Mouse (Mus musculus) stomach, embryonic 16.5 days (tissue): ENCODE results near the gene Dhx16. TPM values are rescaled to one million over a fixed set of nuclear protein-coding genes. Genes with fewer than 3 reads are reported as not detected.

Experiments used
- ATAC-seq: fragments of 200-750 bp; cut with Nextera tagmentation; 2 replicates; pipeline ENCODE4 v1.8.0; 2017; ENCODE audit warnings: moderate number of reproducible peaks, moderate TSS enrichment; ENCODE audit not compliant: insufficient read depth, low FRiP score
- H3K27ac ChIP-seq: fragments of 300-500 bp; sonication (generic); 2 replicates; pipeline ENCODE4 v1.5.1; 2014; ENCODE audit warnings: low read length
- H3K27me3 ChIP-seq: fragments of 300-500 bp; sonication (generic); 2 replicates; pipeline ENCODE4 v1.6.1; 2014; ENCODE audit warnings: low read length, control low read depth, mixed read lengths; ENCODE audit not compliant: control insufficient read depth, insufficient read depth
- H3K36me3 ChIP-seq: fragments of 300-500 bp; sonication (generic); 2 replicates; pipeline ENCODE4 v1.6.1; 2014; ENCODE audit warnings: low read length; ENCODE audit not compliant: control insufficient read depth, insufficient read depth
- H3K4me1 ChIP-seq: fragments of 300-500 bp; sonication (generic); 2 replicates; pipeline ENCODE4 v1.6.1; 2014; ENCODE audit warnings: low read length, control low read depth, mixed read lengths; ENCODE audit not compliant: control insufficient read depth, insufficient read depth
- H3K4me2 ChIP-seq: fragments of 300-500 bp; sonication (generic); 2 replicates; pipeline ENCODE4 v1.6.1; 2014; ENCODE audit warnings: low read depth, low read length, mixed read lengths
- H3K4me3 ChIP-seq: fragments of 300-500 bp; sonication (generic); replicated peaks from 2 replicates; pipeline ENCODE4 v1.5.1; 2014; ENCODE audit warnings: mild to moderate bottlenecking, low read length
- H3K9ac ChIP-seq: fragments of 300-500 bp; sonication (generic); 2 replicates; pipeline ENCODE4 v1.6.1; 2014; ENCODE audit warnings: low read length
- H3K9me3 ChIP-seq: fragments of 300-500 bp; sonication (generic); replicated peaks from 2 replicates; pipeline ENCODE4 v1.6.1; 2016; ENCODE audit warnings: low read length, control low read depth; ENCODE audit not compliant: control insufficient read depth
- WGBS: fragments of 180-500 bp; shearing (Covaris S2); extraction: QIAGEN DNeasy Blood & Tissue Kit; methylation state at CpG from one replicate; pipeline ENCODE4 v1.1.7; 2014; 5-methylcytosine and 5-hydroxymethylcytosine counted together
- polyA plus RNA-seq: library from polyadenylated mRNA; unstranded; fragments of >200 nt; fragmentation: Nextera tagmentation; extraction: Ambion mirVana; gene quantifications from 2 replicates; pipeline ENCODE4 v1.2.1, GENCODE M21; 2015

Dhx16 gene
- polyA plus RNA-seq, 1 experiment from 2014 or later: 33.8 TPM

- peaks cover 26% of the 10 kb centered on the region for H3K4me1 ChIP-seq
- H3K9ac ChIP-seq: peak within 1 kb of the TSS; percentile 95
- H3K4me2 ChIP-seq: peak within 1 kb of the TSS; percentile 88
- ATAC-seq: peak; percentile 96
- no peaks in the 10 kb centered on the region for H3K27me3 ChIP-seq
- no peaks in the 10 kb centered on the region for H3K9me3 ChIP-seq
- H3K27ac ChIP-seq: peak within 1 kb of the TSS; percentile 99
- under 1% methylated on average over 83 of the region's 83 CpGs for WGBS
- H3K36me3 ChIP-seq: peaks cover 18% of the 10 kb centered on the region; the same call in 1 of the 2 replicates
- peak within 1 kb of the TSS; percentile 82 for H3K4me3 ChIP-seq
These were observed 36.9 kb downstream of the Dhx16 start, which contains the start of the genes Mrps18b and Ppp1r10 for GRCm38 (mm10) chr17:35916297-35917142. Gene Mrps18b, minus strand, starts transcription at chr17:35916389. Gene Ppp1r10, plus strand, starts transcription at chr17:35916434.

DNA sequence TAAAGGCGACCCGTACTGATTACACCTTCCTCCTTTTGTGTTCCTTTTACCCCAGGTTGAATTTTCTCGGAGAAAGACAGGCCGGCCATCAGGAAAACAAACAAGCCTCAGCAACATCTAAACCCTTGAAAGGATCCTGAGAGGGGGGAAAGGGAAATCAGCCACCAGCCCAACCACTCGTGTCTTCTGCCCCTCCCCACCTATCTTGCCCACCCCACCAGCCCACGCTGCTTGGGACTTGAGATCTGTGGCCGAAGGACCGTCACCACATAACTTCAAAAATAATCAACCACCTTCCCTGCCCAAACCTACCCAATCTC, 37.5 kb downstream of the Dhx16 start:
- H3K27ac ChIP-seq: peak overlapping the region; percentile 99
- H3K27me3 ChIP-seq: no peaks in the 10 kb centered on the region
- H3K9me3 ChIP-seq: no peaks in the 10 kb centered on the region
- H3K36me3 ChIP-seq: peaks cover 18% of the 10 kb centered on the region; the same call in 1 of the 2 replicates
- H3K9ac ChIP-seq: peak overlapping the region; percentile 95
- no peak for ATAC-seq
- peak overlapping the region; percentile 87 for H3K4me2 ChIP-seq
- H3K4me3 ChIP-seq: peak overlapping the region; percentile 82
- peaks cover 26% of the 10 kb centered on the region for H3K4me1 ChIP-seq
- WGBS: 0% methylated on average over 8 of the region's 8 CpGs

DNA sequence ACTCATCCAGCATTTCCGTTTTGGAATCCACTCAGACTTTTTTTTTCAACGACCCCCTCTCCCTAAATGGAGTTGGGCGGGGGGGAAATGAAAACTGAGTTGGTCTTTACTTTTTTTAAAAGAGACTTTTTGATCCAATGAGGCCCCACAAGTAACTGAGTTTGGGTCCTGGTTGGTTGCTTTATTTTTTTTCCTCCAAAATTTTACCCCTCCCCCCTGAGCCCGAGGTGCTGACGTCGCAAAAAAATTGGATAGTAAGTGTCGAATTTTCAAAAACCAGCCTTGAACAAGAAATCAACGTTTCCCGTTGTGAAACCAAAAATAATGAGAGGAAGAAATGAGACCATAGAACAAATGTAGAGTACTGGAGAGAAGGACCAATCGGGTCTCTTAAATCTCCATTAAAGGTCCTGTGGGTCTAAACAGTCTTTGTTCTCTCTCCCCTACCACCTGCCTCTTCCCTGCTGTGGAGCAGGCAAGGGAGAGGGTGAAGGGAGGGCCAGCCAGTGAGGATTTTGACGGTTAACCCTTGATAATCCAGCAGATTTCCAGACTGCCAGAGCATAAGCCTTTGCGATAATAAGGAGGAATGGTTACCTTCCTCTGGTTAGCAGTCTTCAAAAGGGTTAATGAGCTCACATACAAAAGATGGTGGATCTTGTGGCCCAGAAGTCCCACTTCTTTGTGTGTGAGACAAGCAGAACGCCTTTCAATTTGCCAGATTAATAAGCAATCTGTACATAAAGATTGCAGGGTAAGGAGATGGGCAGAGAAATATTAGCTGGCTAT, 38.0 kb downstream of the Dhx16 start:
- H3K4me1 ChIP-seq: peaks cover 26% of the 10 kb centered on the region
- H3K4me3 ChIP-seq: peak overlapping the region; percentile 82
- H3K9me3 ChIP-seq: no peaks in the 10 kb centered on the region
- peak overlapping the region; percentile 95 for H3K9ac ChIP-seq
- no peak for ATAC-seq
- no peaks in the 10 kb centered on the region for H3K27me3 ChIP-seq
- H3K4me2 ChIP-seq: peak overlapping the region; percentile 87
- H3K27ac ChIP-seq: peak overlapping the region; percentile 99
- 0% methylated on average over 13 of the region's 13 CpGs for whole genome bisulfite sequencing
- peaks cover 13% of the 10 kb centered on the region; the same call in 1 of the 2 replicates for H3K36me3 ChIP-seq

GRCm38 (mm10) chr17:35918276-35919059, 38.8 kb downstream of the Dhx16 start:
- no peaks in the 10 kb centered on the region for H3K9me3 ChIP-seq

DNA sequence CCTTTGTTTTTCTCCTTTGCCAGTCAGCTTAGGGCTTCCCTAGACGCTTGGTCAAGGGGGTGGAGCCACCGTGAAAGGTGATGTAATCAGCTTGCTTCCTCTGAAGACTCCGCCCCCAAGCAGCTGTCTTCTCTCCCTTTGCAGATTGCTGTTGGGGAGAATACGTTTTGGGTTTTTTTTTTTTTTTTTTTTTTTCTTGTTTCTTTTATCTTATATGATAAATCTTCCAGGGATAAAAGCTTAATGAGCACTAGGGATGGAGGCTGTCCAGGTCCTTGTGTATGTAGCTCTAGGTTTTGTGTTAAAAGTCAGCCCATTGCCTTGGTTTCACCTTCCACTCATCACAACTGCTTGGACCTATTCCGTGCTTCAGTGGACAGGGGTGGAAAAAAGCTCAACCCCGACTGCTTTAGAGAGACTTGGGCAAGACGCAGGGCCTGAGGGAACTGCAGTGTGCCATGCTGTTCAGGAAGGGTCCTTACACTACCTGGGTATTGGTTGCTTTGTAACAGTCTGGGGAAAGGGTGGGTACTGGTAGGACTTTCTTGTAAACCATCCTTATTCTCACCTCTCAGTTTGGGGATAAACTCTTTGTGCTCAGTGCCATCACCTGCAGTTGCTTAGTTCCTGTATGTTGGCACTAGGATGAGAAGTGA, 39.6 kb downstream of the Dhx16 start:
- WGBS: 7% methylated on average over 7 of the region's 7 CpGs
- H3K36me3 ChIP-seq: peaks cover 11% of the 10 kb centered on the region; the same call in 1 of the 2 replicates
- H3K4me3 ChIP-seq: peak overlapping the region; percentile 82
- peak overlapping the region; percentile 82 for H3K9ac ChIP-seq
- peak; percentile 42 for ATAC-seq
- peaks cover 26% of the 10 kb centered on the region for H3K4me1 ChIP-seq
- peak overlapping the region; percentile 87 for H3K4me2 ChIP-seq
- no peaks in the 10 kb centered on the region for H3K9me3 ChIP-seq
- no peaks in the 10 kb centered on the region for H3K27me3 ChIP-seq
- peak overlapping the region; percentile 99 for H3K27ac ChIP-seq

More at GRCm38 (mm10) chr17:35918276-35919059, 38.8 kb downstream of the Dhx16 start:
- Histone ChIP-seq H3K4me1 (peaks cover 26% of the 10 kb centered on the region), H3K9ac (peak overlapping the region; percentile 95), H3K4me3 (peak overlapping the region; percentile 82), H3K27ac (peak overlapping the region; percentile 99), H3K27me3 (no peaks in the 10 kb centered on the region), H3K36me3 (0 out of 2 replicates have a peak, but pooled peaks cover 7% of the 10 kb centered on the region), H3K4me2 (peak overlapping the region; percentile 87)
- WGBS: under 1% methylated on average over 11 of the region's 11 CpGs
- no peak for ATAC-seq

- Histone ChIP-seq H3K27me3 (no peaks in the 10 kb centered on the region), H3K9me3 (no peaks in the 10 kb centered on the region), H3K4me3 (peak overlapping the region; percentile 82), H3K4me1 (peaks cover 26% of the 10 kb centered on the region), H3K36me3 (peaks cover 12% of the 10 kb centered on the region; the same call in 1 of the 2 replicates), H3K27ac (peak overlapping the region; percentile 99), H3K4me2 (peak overlapping the region; percentile 87), H3K9ac (peak overlapping the region; percentile 62)
- no peak for ATAC-seq
- WGBS: 27% methylated on average over 6 of the region's 6 CpGs
These were observed 40.3 kb downstream of the Dhx16 start for GRCm38 (mm10) chr17:35919864-35920301.

- H3K9me3 ChIP-seq: no peaks in the 10 kb centered on the region
- peak overlapping the region; percentile 87; the same call in 1 of the 2 replicates for H3K4me2 ChIP-seq
- H3K4me1 ChIP-seq: peaks cover 23% of the 10 kb centered on the region
- WGBS: 60% methylated on average over 1 of the region's 1 CpGs
- H3K36me3 ChIP-seq: peaks cover 16% of the 10 kb centered on the region; the same call in 1 of the 2 replicates
- peak overlapping the region; percentile 99 for H3K27ac ChIP-seq
- no peak overlapping the region; the same call in 1 of the 2 replicates for H3K9ac ChIP-seq
- no peak for ATAC-seq
- H3K27me3 ChIP-seq: no peaks in the 10 kb centered on the region
- no peak overlapping the region; the same call in 1 of the 2 replicates for H3K4me3 ChIP-seq
These were observed 40.8 kb downstream of the Dhx16 start for GRCm38 (mm10) chr17:35920384-35920783.
